Mouse (Mus musculus): ENCODE results near the gene Zic4.

DNA sequence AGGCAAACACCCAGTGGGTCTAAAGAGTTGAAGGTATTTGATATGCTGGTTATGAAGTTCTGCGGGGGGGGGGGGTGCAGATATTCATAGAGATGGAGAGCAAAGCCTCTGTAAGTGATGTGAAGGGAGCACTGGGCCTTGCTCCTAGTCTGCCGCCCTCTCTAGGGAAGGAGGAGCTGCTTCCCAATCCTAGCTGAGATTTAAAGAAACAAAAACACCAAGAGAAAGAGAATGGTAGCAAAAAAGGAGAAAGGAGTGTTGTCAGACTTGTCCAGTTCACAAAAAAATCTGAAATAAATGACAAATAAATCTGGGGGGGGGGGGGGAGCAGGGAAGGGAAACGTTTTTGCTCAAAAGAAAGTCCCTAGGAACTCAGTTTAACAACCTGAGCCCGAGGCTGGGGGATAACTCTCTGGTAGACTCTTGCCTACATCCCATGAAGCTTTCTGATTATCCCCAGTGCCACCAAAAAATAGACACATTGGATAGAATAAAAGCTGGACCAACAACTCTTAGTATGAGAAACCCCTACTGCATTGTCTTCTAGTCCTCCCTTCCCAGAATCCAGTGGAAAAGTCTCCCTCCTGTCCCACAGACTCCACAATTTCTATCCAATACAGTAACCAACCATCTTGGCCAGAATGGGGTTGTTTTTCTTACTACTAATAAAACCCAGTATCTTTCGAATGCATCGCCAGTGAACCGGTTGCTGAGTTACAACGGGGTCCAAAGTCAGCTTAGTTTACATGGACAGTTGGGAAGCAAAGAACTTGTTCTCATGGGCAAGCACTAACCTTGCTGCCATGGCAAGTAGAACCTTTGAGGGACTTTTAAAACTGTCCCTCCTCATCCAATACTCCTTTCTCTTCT, 23.6 kb downstream of the Zic4 start:
- no peak for TF ChIP-seq CTCF (IDR thresholded peaks at IDR 0.05; ENCODE audit: borderline replicate concordance, control insufficient read depth, extremely low read depth, insufficient read depth, low read length, poor library complexity)
- no peak for TF ChIP-seq POLR2A (IDR thresholded peaks at IDR 0.05; ENCODE audit: control insufficient read depth, extremely low read depth, insufficient read depth, low read length, poor library complexity)
